Mouse (Mus musculus): ENCODE measurements around the gene Ccdc82. TPM values are rescaled to one million over a fixed set of nuclear protein-coding genes. Genes with fewer than 3 reads are reported as not detected.

Gene Ccdc82
- total RNA-seq, 4 experiments from 2014 or later, result 17.6 to 21.7 (median 18.5) TPM

Other genes with a start within 250 kb of the Ccdc82 start
- 10 to 100 TPM in 1 of 4 experiments, 1 to 10 TPM in 3; 9.1 to 12.0 (median 9.6) TPM for gene Jrkl, start 1.1 kb upstream of the Ccdc82 start, total RNA-seq (2022)
- gene Maml2, start 51.0 kb downstream of the Ccdc82 start, total RNA-seq (2022), result 10 to 100 TPM; 19.9 to 24.0 (median 21.4) TPM
- not detected for gene Gm17571, start 199.8 kb downstream of the Ccdc82 start, total RNA-seq (2022)

Measured in layer of hippocampus, adult 8-10 months (tissue).